Mouse (Mus musculus): ENCODE measurements around the gene Zfp692.

DNA sequence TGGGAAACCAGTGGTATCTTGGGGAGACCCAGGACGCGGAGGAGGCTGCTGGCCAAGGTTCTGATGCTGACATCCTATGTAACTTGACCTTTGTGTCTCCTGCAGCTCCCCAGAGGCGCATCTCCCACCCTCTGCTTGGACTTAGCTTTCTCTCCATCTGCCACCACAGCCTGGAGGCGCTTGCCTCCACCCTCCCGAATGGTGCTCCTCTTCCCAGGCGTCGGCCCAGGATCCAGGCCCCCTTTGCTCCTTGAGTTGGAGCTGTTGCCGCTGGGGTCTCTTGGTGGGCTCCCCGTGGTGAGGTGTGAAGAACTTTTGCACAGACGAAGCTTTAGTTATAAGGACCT is 24.3 kb downstream of the Zfp692 start:
- TF ChIP-seq POLR2A (IDR thresholded peaks at IDR 0.05; ENCODE audit: low read depth, low read length): no peak
- no peak for TF ChIP-seq CTCF (conservative IDR thresholded peaks at IDR 0.05; ENCODE audit: insufficient read depth, insufficient read length, low read depth, low read length)
